In genomic region chr2:93220447-93220846, GRCm38 (mm10) we compare ENCODE assay signal across 11 mouse cellular contexts. TPM values are rescaled to one million over a fixed set of nuclear protein-coding genes. Genes with fewer than 3 reads are reported as not detected.
DNase-seq lines count a peak whose midpoint lies in the region; ATAC-seq and TF ChIP-seq lines count a peak whose summit lies in the region.
"Had no signal": no experiment of that assay in that cellular context is flagged by ENCODE, and none has a peak within 500 bp of the region (broad histone marks: within the 10 kb centered on the region; RNA-seq: fewer than 3 reads in every experiment).

No protein-coding gene starts in this region.

- 66% methylated on average over 5 of the region's 5 CpGs for WGBS in kidney, postnatal 0 days
- WGBS in neural tube, embryonic 14.5 days: 61% methylated on average over 5 of the region's 5 CpGs

- no peaks in the 10 kb centered on the region for H3K27me3 ChIP-seq in kidney, postnatal 0 days (ENCODE audit: insufficient read depth, low read length)
- no peaks in the 10 kb centered on the region for H3K27me3 ChIP-seq in neural tube, embryonic 14.5 days (ENCODE audit: control insufficient read depth, insufficient read depth, low read length)

- no peak for ATAC-seq in kidney, postnatal 0 days (replicated peaks; ENCODE audit: low FRiP score, low read depth)
- ATAC-seq in neural tube, embryonic 14.5 days (ENCODE audit: low read depth): no peak

- no peak overlapping the region for H3K27ac ChIP-seq in kidney, postnatal 0 days
- peak overlapping the region; percentile 16; the same call in 1 of the 2 replicates for H3K27ac ChIP-seq in neural tube, embryonic 14.5 days (ENCODE audit: low read depth, low read length)
- H3K27ac ChIP-seq: hindbrain, embryonic 14.5 days; midbrain, embryonic 12.5 days had no signal

- H3K4me2 ChIP-seq in kidney, postnatal 0 days (ENCODE audit: low read length): no peak overlapping the region
- no peak overlapping the region for H3K4me2 ChIP-seq in neural tube, embryonic 14.5 days (ENCODE audit: low read depth, low read length)
- H3K4me2 ChIP-seq: hindbrain, embryonic 14.5 days; midbrain, embryonic 12.5 days had no signal

- peak; percentile 49 for TF ChIP-seq CTCF in kidney, postnatal 0 days (IDR thresholded peaks at IDR 0.05; ENCODE audit: low read depth)

- no peaks in the 10 kb centered on the region for H3K36me3 ChIP-seq in kidney, postnatal 0 days (ENCODE audit: insufficient read depth, low read length)
- H3K36me3 ChIP-seq in neural tube, embryonic 14.5 days (ENCODE audit: control insufficient read depth, insufficient read depth, low read length): no peaks in the 10 kb centered on the region

- no peaks in the 10 kb centered on the region for H3K9me3 ChIP-seq in kidney, postnatal 0 days (replicated peaks; ENCODE audit: low read length)
- no peaks in the 10 kb centered on the region for H3K9me3 ChIP-seq in neural tube, embryonic 14.5 days (ENCODE audit: control insufficient read depth, low read length)
- H3K9me3 ChIP-seq: midbrain, embryonic 12.5 days had no signal

- DNase-seq in cerebellum, adult 9-10 months: peak; percentile 37
- no peak for DNase-seq in cerebellum, postnatal 14 days
- DNase-seq in kidney, postnatal 0 days (ENCODE audit: low spot score): no peak
- DNase-seq in kidney, adult 18-20 months: no peak
- DNase-seq in neural tube, embryonic 10.5 days (ENCODE audit: extremely low spot score, low spot score): no peak
- DNase-seq in urinary bladder, adult 2 months (ENCODE audit: low spot score): no peak
- DNase-seq in urinary bladder, postnatal 25 days (ENCODE audit: low spot score): no peak
- DNase-seq: lung, adult 2 months had no signal

- no peak overlapping the region for H3K4me3 ChIP-seq in kidney, postnatal 0 days (replicated peaks; ENCODE audit: low read depth, low read length)
- H3K4me3 ChIP-seq in neural tube, embryonic 14.5 days (ENCODE audit: low read depth, low read length): no peak overlapping the region
- H3K4me3 ChIP-seq: midbrain, embryonic 12.5 days had no signal

- peaks cover 12% of the 10 kb centered on the region; the same call in 1 of the 2 replicates for H3K4me1 ChIP-seq in kidney, postnatal 0 days (replicated peaks; ENCODE audit: insufficient read depth, low read length)
- peaks cover 31% of the 10 kb centered on the region for H3K4me1 ChIP-seq in neural tube, embryonic 14.5 days (ENCODE audit: control insufficient read depth, insufficient read depth, low read length)

- no peak overlapping the region for H3K9ac ChIP-seq in kidney, postnatal 0 days (ENCODE audit: low read depth, low read length)
- H3K9ac ChIP-seq in neural tube, embryonic 14.5 days (replicated peaks; ENCODE audit: low read depth, low read length): no peak overlapping the region
- H3K9ac ChIP-seq: hindbrain, embryonic 14.5 days; midbrain, embryonic 12.5 days had no signal

RNA-seq across cellular contexts. Expression of gene Trp53i11, which starts 33.1 kb away (rescaled TPM):
- polyA plus RNA-seq in kidney, postnatal 0 days (2015; fragmentation: Nextera tagmentation; extraction: Ambion mirVana): 24.9 and 28.3 TPM in 2 replicates
- 82.7 and 114 TPM in 2 replicates for polyA plus RNA-seq in neural tube, embryonic 14.5 days (2014; fragmentation: Nextera tagmentation; extraction: Ambion mirVana)
- 54.5 and 67.6 TPM in 2 replicates for polyA plus RNA-seq in urinary bladder, adult 2 months (2012; rRNA removed)
